8 mouse cellular contexts compared by ENCODE assay signal in genomic region chrX:104413995-104414394, GRCm38 (mm10). TPM values are rescaled to one million over a fixed set of nuclear protein-coding genes. Genes with fewer than 3 reads are reported as not detected.
A peak's percentile ranks its signal among the peaks of the same experiment; 100 is the strongest.
DNase-seq lines count a peak whose midpoint lies in the region; ATAC-seq and TF ChIP-seq lines count a peak whose summit lies in the region.

No protein-coding gene starts in this region.

- no peaks in the 10 kb centered on the region for H3K36me3 ChIP-seq in neural tube, embryonic 11.5 days (ENCODE audit: control insufficient read depth, insufficient read depth, low read length)
- no peaks in the 10 kb centered on the region for H3K36me3 ChIP-seq in limb, embryonic 14.5 days (ENCODE audit: control insufficient read depth, insufficient read depth, low read length)
- no peaks in the 10 kb centered on the region for H3K36me3 ChIP-seq in stomach, embryonic 15.5 days

- peak overlapping the region; percentile 27; the same call in 1 of the 2 replicates for H3K27ac ChIP-seq in cerebellum, adult 2 months (ENCODE audit: insufficient read depth, low read length)
- no peak overlapping the region for H3K27ac ChIP-seq in neural tube, embryonic 11.5 days (ENCODE audit: low read depth, low read length)
- peak overlapping the region; percentile 90 for H3K27ac ChIP-seq in limb, embryonic 14.5 days (replicated peaks; ENCODE audit: low read depth, low read length)
- peak overlapping the region; percentile 94; the same call in 1 of the 2 replicates for H3K27ac ChIP-seq in stomach, embryonic 15.5 days

- H3K9ac ChIP-seq in neural tube, embryonic 11.5 days (ENCODE audit: low read length), result no peak overlapping the region
- peak overlapping the region; percentile 71 for H3K9ac ChIP-seq in limb, embryonic 14.5 days (ENCODE audit: low read depth, low read length, severe bottlenecking)
- H3K9ac ChIP-seq in stomach, embryonic 15.5 days, result no peak overlapping the region

- no peak for DNase-seq in cerebellum, adult 2 months
- DNase-seq in cerebellum, postnatal 10 days, result no peak
- no peak for DNase-seq in neural tube, embryonic 11.5 days (ENCODE audit: low spot score)
- no peak for DNase-seq in neural tube, embryonic 10.5 days (ENCODE audit: extremely low spot score, low spot score)
- no peak for DNase-seq in limb, embryonic 14.5 days (ENCODE audit: low spot score)
- DNase-seq in urinary bladder, postnatal 14 days (ENCODE audit: low spot score), result no peak
- no peak for DNase-seq in spleen, adult 18-20 months

- ATAC-seq in neural tube, embryonic 11.5 days (ENCODE audit: insufficient read depth, low FRiP score, low TSS enrichment), result peak; percentile 45; the same call in 1 of the 2 replicates
- no peak for ATAC-seq in limb, embryonic 14.5 days (ENCODE audit: low FRiP score, low read depth)
- no peak for ATAC-seq in stomach, embryonic 15.5 days (ENCODE audit: insufficient read depth, low FRiP score, low read depth)

- 45% methylated on average over 7 of the region's 7 CpGs for WGBS in cerebellum, adult 2 months
- WGBS in neural tube, embryonic 11.5 days, result 46% methylated on average over 7 of the region's 7 CpGs
- 44% methylated on average over 7 of the region's 7 CpGs for WGBS in limb, embryonic 14.5 days
- 44% methylated on average over 7 of the region's 7 CpGs for WGBS in stomach, embryonic 15.5 days

- no peaks in the 10 kb centered on the region for H3K4me1 ChIP-seq in cerebellum, adult 2 months (ENCODE audit: control insufficient read depth, insufficient read depth, low read length)
- no peaks in the 10 kb centered on the region for H3K4me1 ChIP-seq in neural tube, embryonic 11.5 days (ENCODE audit: control insufficient read depth, insufficient read depth, low read length)
- H3K4me1 ChIP-seq in limb, embryonic 14.5 days (ENCODE audit: control insufficient read depth, insufficient read depth, low read length), result no peaks in the 10 kb centered on the region
- H3K4me1 ChIP-seq in stomach, embryonic 15.5 days, result no peaks in the 10 kb centered on the region

- 0 out of 2 replicates have a peak overlapping the region, but pooled peaks have one; percentile 17 for H3K4me2 ChIP-seq in neural tube, embryonic 11.5 days (ENCODE audit: low read depth)
- peak overlapping the region; percentile 42 for H3K4me2 ChIP-seq in limb, embryonic 14.5 days (replicated peaks; ENCODE audit: low read depth, low read length, severe bottlenecking)
- peak overlapping the region; percentile 42 for H3K4me2 ChIP-seq in stomach, embryonic 15.5 days

- no peaks in the 10 kb centered on the region for H3K9me3 ChIP-seq in neural tube, embryonic 11.5 days (ENCODE audit: control insufficient read depth, low read length)
- no peaks in the 10 kb centered on the region for H3K9me3 ChIP-seq in limb, embryonic 14.5 days (ENCODE audit: control insufficient read depth, low read length)
- H3K9me3 ChIP-seq in stomach, embryonic 15.5 days, result no peaks in the 10 kb centered on the region

- no peaks in the 10 kb centered on the region for H3K27me3 ChIP-seq in cerebellum, adult 2 months (ENCODE audit: control insufficient read depth, insufficient read depth, low read length)
- peaks cover 8% of the 10 kb centered on the region for H3K27me3 ChIP-seq in neural tube, embryonic 11.5 days (ENCODE audit: control insufficient read depth, insufficient read depth, low read length)
- no peaks in the 10 kb centered on the region for H3K27me3 ChIP-seq in limb, embryonic 14.5 days (ENCODE audit: control insufficient read depth, insufficient read depth, low read length)
- H3K27me3 ChIP-seq in stomach, embryonic 15.5 days (replicated peaks), result no peaks in the 10 kb centered on the region

- no peak for TF ChIP-seq POLR2A in cerebellum, adult 2 months (IDR thresholded peaks at IDR 0.05; ENCODE audit: borderline replicate concordance, insufficient read depth, low read length)
- TF ChIP-seq POLR2A in limb, embryonic 14.5 days (IDR thresholded peaks at IDR 0.05; ENCODE audit: borderline replicate concordance, extremely low read depth, insufficient read depth, insufficient read length), result no peak

- peak overlapping the region; percentile 89 for H3K4me3 ChIP-seq in cerebellum, adult 2 months (replicated peaks; ENCODE audit: insufficient read depth, low read depth, low read length)
- H3K4me3 ChIP-seq in neural tube, embryonic 11.5 days (ENCODE audit: low read depth, low read length), result peak overlapping the region; percentile 57
- peak overlapping the region; percentile 52 for H3K4me3 ChIP-seq in limb, embryonic 14.5 days (replicated peaks; ENCODE audit: low read length)
- peak overlapping the region; percentile 65 for H3K4me3 ChIP-seq in stomach, embryonic 15.5 days (replicated peaks)

- no peak for TF ChIP-seq CTCF in cerebellum, adult 2 months (IDR thresholded peaks at IDR 0.05; ENCODE audit: borderline replicate concordance, insufficient read depth, low read depth, low read length)

RNA-seq across cellular contexts. Expression of gene Abcb7, which starts 0.3 kb away (rescaled TPM):
- polyA plus RNA-seq in cerebellum, adult 2 months (2012; rRNA removed), result 15.5 and 16.4 TPM in 2 replicates
- polyA plus RNA-seq in neural tube, embryonic 11.5 days (2014; fragmentation: Nextera tagmentation; extraction: Ambion mirVana), result 14.1 and 16.3 TPM in 2 replicates
- polyA plus RNA-seq in limb, embryonic 14.5 days (2012; rRNA removed), result 4.9 and 5.4 TPM in 2 replicates
- polyA plus RNA-seq in limb, embryonic 14.5 days (2014; fragmentation: Nextera tagmentation; extraction: Ambion mirVana), result 7.0 and 8.0 TPM in 2 replicates
- polyA plus RNA-seq in stomach, embryonic 15.5 days (2015; fragmentation: Nextera tagmentation; extraction: Ambion mirVana), result 7.9 and 8.1 TPM in 2 replicates
